Mouse (Mus musculus) heart, embryonic 11.5 days (tissue): Measurements from ENCODE around the gene Cbx1. TPM values are rescaled to one million over a fixed set of nuclear protein-coding genes. Genes with fewer than 3 reads are reported as not detected.

Experiments
- ATAC-seq: fragments of 200-750 bp; cut with Nextera tagmentation; replicated peaks from 2 replicates; pipeline ENCODE4 v1.8.0; 2017; ENCODE audit warnings: moderate library complexity; ENCODE audit not compliant: insufficient number of reproducible peaks, low FRiP score, low TSS enrichment
- H3K27ac ChIP-seq: fragments of 300-500 bp; sonication (generic); 2 replicates; pipeline ENCODE4 v1.5.1; 2014; ENCODE audit warnings: mild to moderate bottlenecking, low read depth, low read length
- H3K27me3 ChIP-seq: fragments of 300-500 bp; sonication (generic); 2 replicates; pipeline ENCODE4 v1.6.1; 2014; ENCODE audit warnings: mild to moderate bottlenecking, low read length, mixed read lengths; ENCODE audit not compliant: control insufficient read depth, insufficient read depth
- H3K36me3 ChIP-seq: fragments of 300-500 bp; sonication (generic); 2 replicates; pipeline ENCODE4 v1.6.1; 2014; ENCODE audit warnings: mild to moderate bottlenecking, low read length, moderate library complexity, mixed read lengths; ENCODE audit not compliant: control insufficient read depth, insufficient read depth
- H3K4me1 ChIP-seq: fragments of 300-500 bp; sonication (generic); 2 replicates; pipeline ENCODE4 v1.6.1; 2014; ENCODE audit warnings: low read length; ENCODE audit not compliant: control insufficient read depth, insufficient read depth
- H3K4me2 ChIP-seq: fragments of 300-500 bp; sonication (generic); 2 replicates; pipeline ENCODE4 v1.6.1; 2014; ENCODE audit warnings: mild to moderate bottlenecking, moderate library complexity
- H3K4me3 ChIP-seq: fragments of 300-500 bp; sonication (generic); 2 replicates; pipeline ENCODE4 v1.5.1; 2014; ENCODE audit warnings: low read depth, low read length
- H3K9ac ChIP-seq: fragments of 300-500 bp; sonication (generic); 2 replicates; pipeline ENCODE4 v1.6.1; 2014; ENCODE audit warnings: mild to moderate bottlenecking, low read depth, low read length, moderate library complexity
- H3K9me3 ChIP-seq: fragments of 300-500 bp; sonication (generic); replicated peaks from 2 replicates; pipeline ENCODE4 v1.6.1; 2016; ENCODE audit warnings: low read length; ENCODE audit not compliant: control insufficient read depth
- WGBS: fragments of 180-500 bp; shearing (Covaris S2); extraction: QIAGEN DNeasy Blood & Tissue Kit; methylation state at CpG from one replicate; pipeline ENCODE4 v1.1.7; 2014; ENCODE audit not compliant: insufficient replicate concordance; 5-methylcytosine and 5-hydroxymethylcytosine counted together
- polyA plus RNA-seq: library from polyadenylated mRNA; unstranded; fragments of >200 nt; fragmentation: Nextera tagmentation; extraction: Ambion mirVana; gene quantifications from 2 replicates; pipeline ENCODE4 v1.2.1, GENCODE M21; 2014

Gene Cbx1
- polyA plus RNA-seq, 1 experiment from 2014 or later: 60.0 TPM

- no peak overlapping the region for H3K4me3 ChIP-seq
- H3K9me3 ChIP-seq: no peaks in the 10 kb centered on the region
- H3K27me3 ChIP-seq: no peaks in the 10 kb centered on the region
- H3K4me2 ChIP-seq: no peak overlapping the region
- no peak overlapping the region for H3K9ac ChIP-seq
- no peaks in the 10 kb centered on the region for H3K4me1 ChIP-seq
- H3K27ac ChIP-seq: no peak overlapping the region
- 69% methylated on average over 5 of the region's 5 CpGs for WGBS
- ATAC-seq: no peak
- no peaks in the 10 kb centered on the region for H3K36me3 ChIP-seq
Observed at GRCm38 (mm10) chr11:96758402-96758801, 30.5 kb upstream of the Cbx1 start.

- Histone ChIP-seq H3K4me2 (no peak overlapping the region), H3K4me1 (no peaks in the 10 kb centered on the region), H3K27ac (no peak overlapping the region), H3K9me3 (no peaks in the 10 kb centered on the region), H3K4me3 (no peak overlapping the region), H3K9ac (no peak overlapping the region), H3K36me3 (no peaks in the 10 kb centered on the region), H3K27me3 (no peaks in the 10 kb centered on the region)
- ATAC-seq: no peak
- WGBS: 37% methylated on average over 3 of the region's 3 CpGs
Observed at GRCm38 (mm10) chr11:96760042-96760441, 28.9 kb upstream of the Cbx1 start.

- no peak for ATAC-seq
- 56% methylated on average over 7 of the region's 7 CpGs for WGBS
- no peak overlapping the region for H3K9ac ChIP-seq
Observed at GRCm38 (mm10) chr11:96761984-96762383, 26.9 kb upstream of the Cbx1 start.

GRCm38 (mm10) chr11:96762742-96763470 lies 26.0 kb upstream of the Cbx1 start:
- Histone ChIP-seq H3K27ac (no peak overlapping the region), H3K9ac (no peak overlapping the region), H3K36me3 (no peaks in the 10 kb centered on the region), H3K9me3 (no peaks in the 10 kb centered on the region), H3K4me1 (no peaks in the 10 kb centered on the region), H3K27me3 (no peaks in the 10 kb centered on the region), H3K4me2 (no peak overlapping the region), H3K4me3 (no peak overlapping the region)
- WGBS: 79% methylated on average over 15 of the region's 15 CpGs
- no peak for ATAC-seq

More at GRCm38 (mm10) chr11:96761984-96762383, 26.9 kb upstream of the Cbx1 start:
- no peaks in the 10 kb centered on the region for H3K9me3 ChIP-seq
- no peaks in the 10 kb centered on the region for H3K36me3 ChIP-seq
- no peaks in the 10 kb centered on the region for H3K27me3 ChIP-seq
- H3K27ac ChIP-seq: no peak overlapping the region
- no peaks in the 10 kb centered on the region for H3K4me1 ChIP-seq
- no peak overlapping the region for H3K4me2 ChIP-seq
- H3K4me3 ChIP-seq: no peak overlapping the region

DNA sequence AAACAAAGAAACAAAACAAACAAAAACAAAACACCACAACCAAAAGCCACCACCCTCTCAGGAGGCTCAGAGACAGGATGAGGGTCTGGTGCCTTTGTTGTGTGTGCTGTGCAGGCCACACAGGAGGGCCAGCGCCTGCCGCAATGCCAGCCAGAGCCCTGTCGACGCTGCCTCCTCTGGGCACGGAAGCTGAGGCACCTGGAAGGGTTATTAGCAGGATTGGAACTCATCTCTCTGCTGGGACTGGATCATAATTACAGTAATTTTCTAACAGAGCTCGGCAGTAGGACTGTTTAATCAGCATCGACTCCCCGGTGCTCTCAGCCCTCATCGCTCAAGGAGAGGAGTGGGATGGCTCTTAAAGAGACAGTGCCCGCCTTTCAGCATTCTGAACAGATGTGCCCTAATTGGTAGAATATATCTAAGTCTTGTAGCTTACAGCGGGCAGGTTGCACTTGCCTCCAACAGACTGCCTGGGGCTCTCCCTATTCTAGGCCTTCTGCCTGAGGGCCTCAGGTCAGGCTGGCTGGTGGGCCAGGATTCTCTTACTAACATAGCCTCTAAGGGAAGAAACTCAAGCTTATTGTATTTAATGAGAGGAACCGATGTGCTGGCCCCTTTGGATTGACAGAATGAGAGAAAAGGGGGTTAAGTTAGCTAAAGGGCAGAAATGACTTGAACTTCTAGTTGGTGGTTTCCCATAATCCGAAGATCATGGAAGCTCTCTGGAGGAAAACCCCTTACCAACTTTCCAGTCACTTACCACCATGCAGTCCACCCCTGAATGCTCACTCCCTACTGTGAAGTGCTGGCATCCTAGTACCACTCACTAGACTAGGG lies 24.2 kb upstream of the Cbx1 start:
- ATAC-seq: no peak
- 43% methylated on average over 13 of the region's 13 CpGs for WGBS
- no peak overlapping the region for H3K9ac ChIP-seq

GRCm38 (mm10) chr11:96765645-96766044 lies 23.3 kb upstream of the Cbx1 start:
- H3K4me3 ChIP-seq: no peak overlapping the region
- H3K4me2 ChIP-seq: no peak overlapping the region
- no peaks in the 10 kb centered on the region for H3K27me3 ChIP-seq
- H3K9ac ChIP-seq: no peak overlapping the region
- ATAC-seq: no peak
- peaks cover 15% of the 10 kb centered on the region for H3K36me3 ChIP-seq
- no peaks in the 10 kb centered on the region for H3K9me3 ChIP-seq
- 69% methylated on average over 7 of the region's 7 CpGs for WGBS
- no peaks in the 10 kb centered on the region for H3K4me1 ChIP-seq
- H3K27ac ChIP-seq: peak overlapping the region; percentile 41

More for the DNA sequence above, 24.2 kb upstream of the Cbx1 start:
- Histone ChIP-seq H3K4me3 (no peak overlapping the region), H3K36me3 (peaks cover 7% of the 10 kb centered on the region), H3K27ac (no peak overlapping the region), H3K4me1 (no peaks in the 10 kb centered on the region), H3K4me2 (no peak overlapping the region), H3K27me3 (no peaks in the 10 kb centered on the region), H3K9me3 (no peaks in the 10 kb centered on the region)

- 80% methylated on average over 12 of the region's 12 CpGs for WGBS
- Histone ChIP-seq H3K4me2 (no peak overlapping the region), H3K36me3 (peaks cover 18% of the 10 kb centered on the region), H3K9ac (no peak overlapping the region), H3K27ac (no peak overlapping the region), H3K4me3 (no peak overlapping the region), H3K27me3 (no peaks in the 10 kb centered on the region), H3K4me1 (no peaks in the 10 kb centered on the region), H3K9me3 (no peaks in the 10 kb centered on the region)
- ATAC-seq: no peak
Observed at GRCm38 (mm10) chr11:96766555-96766954, 22.4 kb upstream of the Cbx1 start.

DNA sequence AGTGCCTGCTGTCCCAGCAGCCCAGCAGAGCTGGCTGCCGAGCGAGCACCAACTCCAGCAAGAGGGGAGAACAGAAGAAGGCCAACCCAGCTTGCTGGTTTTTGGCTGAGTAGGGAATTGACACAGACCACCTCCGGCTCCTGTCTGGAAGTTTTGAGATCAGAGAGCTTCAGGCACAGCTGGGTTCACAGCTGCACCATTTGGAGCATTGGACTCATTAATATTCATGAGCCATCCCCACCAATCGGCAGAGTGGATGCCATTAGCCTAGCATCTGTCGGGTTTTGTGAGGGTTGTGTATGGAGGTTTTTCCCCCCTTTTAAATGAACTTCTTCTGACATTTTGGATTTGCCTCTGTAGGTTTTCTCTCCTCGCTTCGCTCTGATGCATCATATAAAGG lies 21.8 kb upstream of the Cbx1 start:
- WGBS: 51% methylated on average over 7 of the region's 7 CpGs

More for the DNA sequence above, 21.8 kb upstream of the Cbx1 start:
- H3K27me3 ChIP-seq: no peaks in the 10 kb centered on the region
- ATAC-seq: no peak
- H3K27ac ChIP-seq: no peak overlapping the region
- no peak overlapping the region for H3K4me2 ChIP-seq
- H3K9me3 ChIP-seq: no peaks in the 10 kb centered on the region
- no peak overlapping the region for H3K4me3 ChIP-seq
- no peak overlapping the region for H3K9ac ChIP-seq
- no peaks in the 10 kb centered on the region for H3K4me1 ChIP-seq
- H3K36me3 ChIP-seq: peaks cover 22% of the 10 kb centered on the region
